Mouse (Mus musculus) heart, adult 11 months (tissue): ENCODE results near the gene Gtf2ird1.

Experiments used
- DNase-seq: peaks from one replicate; pipeline ENCODE4 v3.0.0; 2022

The Gtf2ird1 gene

GRCm38 (mm10) chr5:134456503-134456962 lies at the start of gene Gtf2ird1:
Gene Gtf2ird1, minus strand, starts transcription at chr5:134456716.
- peak; percentile 98 for DNase-seq

- no peak for DNase-seq
Observed at GRCm38 (mm10) chr5:134505810-134506292, 49.3 kb upstream of the Gtf2ird1 start.

GRCm38 (mm10) chr5:134502591-134502990 lies 46.1 kb upstream of the Gtf2ird1 start:
- peak; percentile 91 for DNase-seq

- peak; percentile 86 for DNase-seq
Observed at GRCm38 (mm10) chr5:134501453-134501852, 44.9 kb upstream of the Gtf2ird1 start.

- peak; percentile 73 for DNase-seq
Observed at GRCm38 (mm10) chr5:134500681-134501080, 44.2 kb upstream of the Gtf2ird1 start.

- peak; percentile 95 for DNase-seq
Observed at GRCm38 (mm10) chr5:134500062-134500461, 43.5 kb upstream of the Gtf2ird1 start.

- DNase-seq, result peak; percentile 81
Observed at GRCm38 (mm10) chr5:134497026-134497425, 40.5 kb upstream of the Gtf2ird1 start.

GRCm38 (mm10) chr5:134495796-134496195 lies 39.3 kb upstream of the Gtf2ird1 start:
- peak; percentile 74 for DNase-seq

GRCm38 (mm10) chr5:134494142-134494541 lies 37.6 kb upstream of the Gtf2ird1 start:
- peak; percentile 98 for DNase-seq

GRCm38 (mm10) chr5:134492956-134493355 lies 36.4 kb upstream of the Gtf2ird1 start:
- DNase-seq, result peak; percentile 72

GRCm38 (mm10) chr5:134491712-134492417 lies 35.3 kb upstream of the Gtf2ird1 start:
- DNase-seq, result peak; percentile 97

GRCm38 (mm10) chr5:134491206-134491605 lies 34.7 kb upstream of the Gtf2ird1 start:
- DNase-seq, result peak; percentile 88

GRCm38 (mm10) chr5:134490465-134490864 lies 33.9 kb upstream of the Gtf2ird1 start:
- DNase-seq, result peak; percentile 89

- DNase-seq, result peak; percentile 94
Observed at GRCm38 (mm10) chr5:134489583-134489982, 33.1 kb upstream of the Gtf2ird1 start.

GRCm38 (mm10) chr5:134488596-134488995 lies 32.1 kb upstream of the Gtf2ird1 start:
- peak; percentile 58 for DNase-seq

GRCm38 (mm10) chr5:134488042-134488441 lies 31.5 kb upstream of the Gtf2ird1 start:
- DNase-seq, result peak; percentile 76

- DNase-seq, result peak; percentile 87
Observed at GRCm38 (mm10) chr5:134485900-134486665, 29.6 kb upstream of the Gtf2ird1 start.

- peak; percentile 86 for DNase-seq
Observed at GRCm38 (mm10) chr5:134485183-134485730, 28.7 kb upstream of the Gtf2ird1 start.

- DNase-seq, result peak; percentile 76
Observed at GRCm38 (mm10) chr5:134483291-134483690, 26.8 kb upstream of the Gtf2ird1 start.

GRCm38 (mm10) chr5:134482331-134482730 lies 25.8 kb upstream of the Gtf2ird1 start:
- peak; percentile 51 for DNase-seq

GRCm38 (mm10) chr5:134478886-134479285 lies 22.4 kb upstream of the Gtf2ird1 start:
- peak; percentile 34 for DNase-seq

- peak; percentile 62 for DNase-seq
Observed at GRCm38 (mm10) chr5:134475686-134476085, 19.2 kb upstream of the Gtf2ird1 start.

GRCm38 (mm10) chr5:134475006-134475605 lies 18.6 kb upstream of the Gtf2ird1 start:
- peak; percentile 73 for DNase-seq
